Mouse (Mus musculus) B cell, adult 2 months (primary cell): ENCODE results near the gene Bbof1.

Experiments used
- DNase-seq, 2 experiments: peaks; one replicate each; pipeline ENCODE4 v3.0.0; 2022

Gene Bbof1

DNA sequence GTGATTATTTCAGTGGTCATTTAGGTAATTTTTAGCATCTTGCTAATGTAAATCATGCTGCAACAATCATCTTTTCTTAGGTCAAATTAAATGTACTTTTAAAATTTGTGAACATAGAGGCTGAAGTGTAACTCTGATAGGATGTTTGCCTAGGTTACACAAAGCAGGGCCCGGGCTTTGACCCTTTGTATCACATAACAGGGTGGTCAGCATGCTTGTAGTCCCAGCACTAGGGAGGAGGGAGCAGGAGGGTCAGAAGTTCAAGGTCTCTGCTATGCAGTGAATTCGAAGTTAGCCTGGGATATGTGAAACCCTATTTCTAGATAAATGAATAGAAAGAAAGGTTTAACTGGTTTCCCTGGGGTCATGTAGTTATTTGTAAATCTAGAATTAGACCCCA, 72.4 kb downstream of the Bbof1 start:
- DNase-seq, result no peak

- no peak for DNase-seq
Measured at GRCm38 (mm10) chr12:84482778-84483585, 74.1 kb downstream of the Bbof1 start.

GRCm38 (mm10) chr12:84487324-84488056, 78.6 kb downstream of the Bbof1 start:
- DNase-seq, result no peak
